Mouse (Mus musculus): ENCODE measurements around the gene Slc29a1. TPM values are rescaled to one million over a fixed set of nuclear protein-coding genes. Genes with fewer than 3 reads are reported as not detected.
A peak's percentile ranks its signal among the peaks of the same experiment; 100 is the strongest.

Gene Slc29a1
- polyA plus RNA-seq, 1 experiment from 2014 or later: 137 TPM

GRCm38 (mm10) chr17:45601877-45602304 is 2.5 kb upstream of the Slc29a1 start, which contains the start of gene Mymx:
Gene Mymx (minus strand): TSS chr17:45602102.
- Histone ChIP-seq H3K27ac (ENCODE audit: low read length) (no peak within 1 kb of the TSS), H3K9ac (ENCODE audit: low read length) (peak within 1 kb of the TSS; percentile 26; the same call in 1 of the 2 replicates), H3K4me1 (ENCODE audit: control insufficient read depth, insufficient read depth, low read length) (peaks cover 17% of the 10 kb centered on the region), H3K9me3 (replicated peaks; ENCODE audit: control insufficient read depth, low read length) (no peaks in the 10 kb centered on the region), H3K27me3 (ENCODE audit: control insufficient read depth, insufficient read depth, low read length) (no peaks in the 10 kb centered on the region; the same call in 1 of the 2 replicates), H3K4me2 (ENCODE audit: low read depth, low read length) (0 out of 2 replicates have a peak within 1 kb of the TSS, but pooled peaks have one; percentile 7), H3K4me3 (ENCODE audit: low read length) (no peak within 1 kb of the TSS), H3K36me3 (ENCODE audit: control insufficient read depth, insufficient read depth) (no peaks in the 10 kb centered on the region)
- 48% methylated on average over 6 of the region's 6 CpGs for WGBS
- ATAC-seq (replicated peaks; ENCODE audit: extremely low read depth, insufficient read depth, low FRiP score): no peak

- 24% methylated on average over 22 of the region's 22 CpGs for WGBS
- Histone ChIP-seq H3K36me3 (ENCODE audit: control insufficient read depth, insufficient read depth) (no peaks in the 10 kb centered on the region), H3K9ac (ENCODE audit: low read length) (peak overlapping the region; percentile 26; the same call in 1 of the 2 replicates), H3K27ac (ENCODE audit: low read length) (no peak overlapping the region), H3K9me3 (replicated peaks; ENCODE audit: control insufficient read depth, low read length) (no peaks in the 10 kb centered on the region), H3K4me3 (ENCODE audit: low read length) (no peak overlapping the region), H3K4me2 (ENCODE audit: low read depth, low read length) (0 out of 2 replicates have a peak overlapping the region, but pooled peaks have one; percentile 7), H3K4me1 (ENCODE audit: control insufficient read depth, insufficient read depth, low read length) (peaks cover 23% of the 10 kb centered on the region), H3K27me3 (ENCODE audit: control insufficient read depth, insufficient read depth, low read length) (no peaks in the 10 kb centered on the region; the same call in 1 of the 2 replicates)
- ATAC-seq (replicated peaks; ENCODE audit: extremely low read depth, insufficient read depth, low FRiP score): no peak
Measured at GRCm38 (mm10) chr17:45601325-45601724, 1.9 kb upstream of the Slc29a1 start.

GRCm38 (mm10) chr17:45600267-45600666 is 861 bp upstream of the Slc29a1 start:
- Histone ChIP-seq H3K27me3 (ENCODE audit: control insufficient read depth, insufficient read depth, low read length) (no peaks in the 10 kb centered on the region; the same call in 1 of the 2 replicates), H3K4me1 (ENCODE audit: control insufficient read depth, insufficient read depth, low read length) (peaks cover 31% of the 10 kb centered on the region), H3K36me3 (ENCODE audit: control insufficient read depth, insufficient read depth) (no peaks in the 10 kb centered on the region), H3K9ac (ENCODE audit: low read length) (no peak overlapping the region), H3K4me2 (ENCODE audit: low read depth, low read length) (no peak overlapping the region), H3K27ac (ENCODE audit: low read length) (no peak overlapping the region), H3K9me3 (replicated peaks; ENCODE audit: control insufficient read depth, low read length) (no peaks in the 10 kb centered on the region), H3K4me3 (ENCODE audit: low read length) (no peak overlapping the region)
- ATAC-seq (replicated peaks; ENCODE audit: extremely low read depth, insufficient read depth, low FRiP score): no peak
- 72% methylated on average over 8 of the region's 8 CpGs for WGBS

- Histone ChIP-seq H3K4me2 (ENCODE audit: low read depth, low read length) (peak overlapping the region; percentile 81), H3K4me1 (ENCODE audit: control insufficient read depth, insufficient read depth, low read length) (peaks cover 40% of the 10 kb centered on the region), H3K36me3 (ENCODE audit: control insufficient read depth, insufficient read depth) (no peaks in the 10 kb centered on the region), H3K27ac (ENCODE audit: low read length) (no peak overlapping the region), H3K4me3 (ENCODE audit: low read length) (peak overlapping the region; percentile 42), H3K9ac (ENCODE audit: low read length) (peak overlapping the region; percentile 72), H3K9me3 (replicated peaks; ENCODE audit: control insufficient read depth, low read length) (no peaks in the 10 kb centered on the region), H3K27me3 (ENCODE audit: control insufficient read depth, insufficient read depth, low read length) (no peaks in the 10 kb centered on the region; the same call in 1 of the 2 replicates)
- 47% methylated on average over 3 of the region's 3 CpGs for WGBS
- ATAC-seq (replicated peaks; ENCODE audit: extremely low read depth, insufficient read depth, low FRiP score): no peak
Measured at GRCm38 (mm10) chr17:45598891-45599290, 515 bp downstream of the Slc29a1 start.

- no peak for ATAC-seq (replicated peaks; ENCODE audit: extremely low read depth, insufficient read depth, low FRiP score)
- no peak overlapping the region for H3K9ac ChIP-seq (ENCODE audit: low read length)
- H3K27me3 ChIP-seq (ENCODE audit: control insufficient read depth, insufficient read depth, low read length): no peaks in the 10 kb centered on the region; the same call in 1 of the 2 replicates
- WGBS: 96% methylated on average over 2 of the region's 2 CpGs
- H3K27ac ChIP-seq (ENCODE audit: low read length): no peak overlapping the region
- no peak overlapping the region for H3K4me3 ChIP-seq (ENCODE audit: low read length)
- peaks cover 45% of the 10 kb centered on the region for H3K4me1 ChIP-seq (ENCODE audit: control insufficient read depth, insufficient read depth, low read length)
- H3K9me3 ChIP-seq (replicated peaks; ENCODE audit: control insufficient read depth, low read length): no peaks in the 10 kb centered on the region
- no peaks in the 10 kb centered on the region for H3K36me3 ChIP-seq (ENCODE audit: control insufficient read depth, insufficient read depth)
- no peak overlapping the region for H3K4me2 ChIP-seq (ENCODE audit: low read depth, low read length)
Measured at GRCm38 (mm10) chr17:45598376-45598775, 1.0 kb downstream of the Slc29a1 start.

- H3K36me3 ChIP-seq (ENCODE audit: control insufficient read depth, insufficient read depth): no peaks in the 10 kb centered on the region
- ATAC-seq (replicated peaks; ENCODE audit: extremely low read depth, insufficient read depth, low FRiP score): no peak
- no peak overlapping the region for H3K4me3 ChIP-seq (ENCODE audit: low read length)
- 51% methylated on average over 3 of the region's 3 CpGs for WGBS
- no peaks in the 10 kb centered on the region for H3K9me3 ChIP-seq (replicated peaks; ENCODE audit: control insufficient read depth, low read length)
- no peak overlapping the region for H3K9ac ChIP-seq (ENCODE audit: low read length)
- H3K4me1 ChIP-seq (ENCODE audit: control insufficient read depth, insufficient read depth, low read length): peaks cover 51% of the 10 kb centered on the region
- H3K27ac ChIP-seq (ENCODE audit: low read length): no peak overlapping the region
- no peak overlapping the region for H3K4me2 ChIP-seq (ENCODE audit: low read depth, low read length)
- H3K27me3 ChIP-seq (ENCODE audit: control insufficient read depth, insufficient read depth, low read length): no peaks in the 10 kb centered on the region; the same call in 1 of the 2 replicates
Measured at GRCm38 (mm10) chr17:45597787-45598186, 1.6 kb downstream of the Slc29a1 start.

- no peaks in the 10 kb centered on the region for H3K9me3 ChIP-seq (replicated peaks; ENCODE audit: control insufficient read depth, low read length)
- no peak overlapping the region for H3K4me3 ChIP-seq (ENCODE audit: low read length)
- no peaks in the 10 kb centered on the region for H3K36me3 ChIP-seq (ENCODE audit: control insufficient read depth, insufficient read depth)
- WGBS: 35% methylated on average over 11 of the region's 11 CpGs
- no peak overlapping the region for H3K4me2 ChIP-seq (ENCODE audit: low read depth, low read length)
- H3K27me3 ChIP-seq (ENCODE audit: control insufficient read depth, insufficient read depth, low read length): no peaks in the 10 kb centered on the region; the same call in 1 of the 2 replicates
- H3K27ac ChIP-seq (ENCODE audit: low read length): peak overlapping the region; percentile 80
- H3K9ac ChIP-seq (ENCODE audit: low read length): peak overlapping the region; percentile 26; the same call in 1 of the 2 replicates
- H3K4me1 ChIP-seq (ENCODE audit: control insufficient read depth, insufficient read depth, low read length): peaks cover 60% of the 10 kb centered on the region
- ATAC-seq (replicated peaks; ENCODE audit: extremely low read depth, insufficient read depth, low FRiP score): peak; percentile 24; the same call in 1 of the 2 replicates
Measured at GRCm38 (mm10) chr17:45596631-45597396, 2.6 kb downstream of the Slc29a1 start.

GRCm38 (mm10) chr17:45595736-45596390 is 3.5 kb downstream of the Slc29a1 start:
- peak overlapping the region; percentile 80 for H3K4me3 ChIP-seq (ENCODE audit: low read length)
- 18% methylated on average over 22 of the region's 23 CpGs for WGBS
- H3K4me1 ChIP-seq (ENCODE audit: control insufficient read depth, insufficient read depth, low read length): peaks cover 65% of the 10 kb centered on the region
- ATAC-seq (replicated peaks; ENCODE audit: extremely low read depth, insufficient read depth, low FRiP score): peak; percentile 2; the same call in 1 of the 2 replicates
- H3K27ac ChIP-seq (ENCODE audit: low read length): peak overlapping the region; percentile 80
- H3K9me3 ChIP-seq (replicated peaks; ENCODE audit: control insufficient read depth, low read length): no peaks in the 10 kb centered on the region
- peak overlapping the region; percentile 100 for H3K4me2 ChIP-seq (ENCODE audit: low read depth, low read length)
- H3K27me3 ChIP-seq (ENCODE audit: control insufficient read depth, insufficient read depth, low read length): no peaks in the 10 kb centered on the region
- 0 out of 2 replicates have a peak, but pooled peaks cover 2% of the 10 kb centered on the region for H3K36me3 ChIP-seq (ENCODE audit: control insufficient read depth, insufficient read depth)
- H3K9ac ChIP-seq (ENCODE audit: low read length): peak overlapping the region; percentile 92

Data from heart, embryonic 16.5 days (tissue).